Mouse (Mus musculus) bone marrow, adult 2 months (tissue): ENCODE results near the gene Sgms1. TPM values are rescaled to one million over a fixed set of nuclear protein-coding genes. Genes with fewer than 3 reads are reported as not detected.
A peak's percentile ranks its signal among the peaks of the same experiment; 100 is the strongest.

ENCODE experiments used
- H3K27ac ChIP-seq: fragments of 200-500 bp; 2 replicates; pipeline ENCODE4 v1.5.1; 2012; ENCODE audit warnings: low read depth, mild to moderate bottlenecking, control low read depth, inconsistent platforms, low read length; ENCODE audit not compliant: control insufficient read depth, poor library complexity, insufficient read depth
- H3K4me1 ChIP-seq: fragments of 200-500 bp; 2 replicates; pipeline ENCODE4 v1.6.1; 2011; ENCODE audit warnings: low read length; ENCODE audit not compliant: control insufficient read depth, insufficient read depth
- H3K4me3 ChIP-seq: fragments of 200-500 bp; replicated peaks from 2 replicates; pipeline ENCODE3; 2011; ENCODE audit warnings: mild to moderate bottlenecking, low read depth, low read length, control low read depth; ENCODE audit not compliant: control insufficient read depth
- CTCF ChIP-seq: fragments of 200-500 bp; IDR thresholded peaks from 2 replicates; pipeline ENCODE4 v1.5.1; 2011; ENCODE audit warnings: low read length, control low read depth; ENCODE audit not compliant: control insufficient read depth, insufficient read depth
- POLR2A ChIP-seq: fragments of 200-500 bp; IDR thresholded peaks from 2 replicates; pipeline ENCODE4 v1.6.1; 2011; ENCODE audit warnings: low read depth, mild to moderate bottlenecking, control low read depth, low read length, borderline replicate concordance; ENCODE audit not compliant: control insufficient read depth
- WGBS: fragments of 180-500 bp; shearing (Covaris S2); methylation state at CpG from one replicate; pipeline ENCODE4 v1.1.7; 2018; 5-methylcytosine and 5-hydroxymethylcytosine counted together
- polyA plus RNA-seq: library from polyadenylated mRNA; stranded (reverse); fragments of >200 nt; gene quantifications from 2 replicates; pipeline ENCODE4 v1.2.4, GENCODE M21; 2011; ENCODE audit warnings: low replicate concordance; ENCODE audit not compliant: missing spikeins, insufficient read depth, insufficient read length

Sgms1 gene
- polyA plus RNA-seq: 19.7 and 21.4 TPM in 2 replicates

DNA sequence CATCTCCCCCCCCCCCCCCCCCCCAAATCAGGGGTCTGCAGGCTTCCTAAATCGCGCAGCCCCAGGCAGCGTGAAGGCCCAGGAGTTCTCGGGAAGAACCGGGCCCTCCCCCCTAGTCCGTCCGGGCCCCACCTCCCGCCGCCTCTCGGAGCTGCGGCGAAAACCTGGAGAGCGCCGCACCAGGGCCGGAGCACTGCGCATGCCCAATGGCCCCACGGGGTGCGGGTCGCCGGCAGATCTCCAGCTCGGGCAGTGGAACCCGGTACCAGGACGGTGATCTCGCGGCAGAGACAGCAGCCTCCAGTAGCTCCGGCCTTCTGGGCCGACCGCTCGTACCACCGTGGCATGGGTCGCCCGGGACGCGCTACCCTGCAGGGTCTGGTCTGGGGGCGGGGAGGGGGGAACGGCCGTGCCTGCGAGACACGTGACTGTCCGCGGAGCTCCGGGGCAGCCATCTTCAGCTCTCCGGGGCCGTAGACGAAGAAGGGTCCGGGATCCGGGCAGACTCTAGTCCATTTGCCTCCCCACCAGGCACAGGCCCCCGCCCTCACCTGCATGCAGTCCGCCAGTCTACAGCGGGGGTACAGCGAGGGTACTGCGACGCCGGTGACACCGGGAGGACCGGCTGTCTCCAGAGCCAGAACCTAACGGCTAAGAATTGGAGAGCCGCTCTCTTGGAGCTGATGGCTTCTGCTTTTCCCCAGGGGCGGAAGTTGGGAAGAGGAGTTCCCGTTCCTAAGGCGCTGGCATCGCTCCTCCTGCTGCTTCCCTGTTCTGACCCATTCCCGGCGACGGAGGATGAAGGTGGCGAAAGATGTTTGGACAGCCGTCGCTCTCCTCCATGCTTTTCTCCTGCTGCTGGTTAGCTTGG lies at the start of gene Sgms1:
Gene Sgms1 (minus strand): TSS at position 714 of the 871 bp plus-strand sequence.
- H3K4me3 ChIP-seq: peak within 1 kb of the TSS; percentile 79
- peak within 1 kb of the TSS; percentile 52 for H3K27ac ChIP-seq
- TF ChIP-seq POLR2A (no peak), CTCF (no peak)
- 2% methylated on average over 68 of the region's 68 CpGs for WGBS
- H3K4me1 ChIP-seq: no peaks in the 10 kb centered on the region; the same call in none of the 2 replicates

DNA sequence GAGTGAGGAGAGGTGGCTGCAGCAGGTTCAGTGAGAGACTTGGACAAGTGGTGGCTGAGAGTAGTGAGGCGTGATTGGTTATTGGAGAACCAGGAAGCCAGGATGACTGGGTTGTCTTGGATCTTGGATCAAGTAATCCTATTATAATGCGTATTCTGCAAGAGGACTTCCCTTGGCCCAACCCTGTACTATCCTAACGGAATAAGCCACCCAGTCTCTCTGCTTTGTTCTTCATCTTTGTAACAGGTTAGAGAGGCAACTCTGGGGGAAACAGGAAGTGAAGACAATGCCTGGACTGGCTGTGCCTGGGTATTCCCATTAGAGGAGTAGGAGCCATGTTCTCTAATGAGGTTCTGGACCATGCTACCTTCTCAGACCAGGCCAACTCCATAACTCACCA lies 36.3 kb upstream of the Sgms1 start:
- Histone ChIP-seq H3K27ac (no peak overlapping the region), H3K4me3 (no peak overlapping the region), H3K4me1 (no peaks in the 10 kb centered on the region; the same call in 1 of the 2 replicates)
- TF ChIP-seq CTCF (no peak), POLR2A (no peak)
- 86% methylated on average over 3 of the region's 3 CpGs for WGBS

- Histone ChIP-seq H3K4me1 (no peaks in the 10 kb centered on the region; the same call in 1 of the 2 replicates), H3K27ac (no peak overlapping the region)
- WGBS: 82% methylated on average over 3 of the region's 3 CpGs
Observed at GRCm38 (mm10) chr19:32424706-32425105, 35.2 kb upstream of the Sgms1 start.

GRCm38 (mm10) chr19:32419069-32419468 lies 29.6 kb upstream of the Sgms1 start:
- TF ChIP-seq CTCF (no peak), POLR2A (no peak)
- 67% methylated on average over 3 of the region's 3 CpGs for WGBS
- H3K4me3 ChIP-seq: no peak overlapping the region
- no peak overlapping the region for H3K27ac ChIP-seq
- no peaks in the 10 kb centered on the region; the same call in 1 of the 2 replicates for H3K4me1 ChIP-seq

More at GRCm38 (mm10) chr19:32424706-32425105, 35.2 kb upstream of the Sgms1 start:
- no peak for TF ChIP-seq POLR2A
- no peak for TF ChIP-seq CTCF
- H3K4me3 ChIP-seq: no peak overlapping the region

DNA sequence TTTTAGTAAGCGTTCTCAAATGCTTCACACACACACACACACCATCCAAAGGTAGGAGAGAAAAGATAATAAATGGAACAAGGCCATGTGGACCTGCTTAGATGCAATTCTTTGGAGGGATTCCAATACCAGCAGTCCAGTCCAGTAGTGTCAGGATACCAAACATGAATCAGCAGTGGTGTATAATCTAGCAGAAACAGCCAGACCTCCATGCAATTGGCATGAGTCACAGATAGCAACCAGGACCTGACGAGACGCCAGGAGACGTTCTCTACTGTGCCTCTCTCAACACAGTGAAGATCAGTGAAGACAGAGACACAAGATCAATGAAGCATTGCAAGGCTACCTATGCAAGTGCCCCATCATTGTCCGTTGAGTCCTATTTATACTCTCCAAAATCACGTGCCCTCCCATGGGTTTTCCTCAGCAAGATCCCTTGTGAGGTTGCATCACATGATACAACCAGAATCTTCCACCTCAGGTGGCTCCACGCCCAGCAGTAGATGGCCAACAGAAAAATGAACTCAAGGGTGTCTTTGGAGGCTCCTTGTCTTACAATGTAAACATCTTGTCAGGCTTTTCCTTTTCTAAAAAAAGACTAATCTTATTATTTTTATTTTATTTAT lies 27.3 kb upstream of the Sgms1 start:
- 76% methylated on average over 7 of the region's 7 CpGs for WGBS
- no peaks in the 10 kb centered on the region for H3K4me1 ChIP-seq
- H3K4me3 ChIP-seq: no peak overlapping the region
- no peak overlapping the region for H3K27ac ChIP-seq
- TF ChIP-seq CTCF (no peak), POLR2A (no peak)

GRCm38 (mm10) chr19:32409603-32410360 lies 20.3 kb upstream of the Sgms1 start:
- no peaks in the 10 kb centered on the region; the same call in none of the 2 replicates for H3K4me1 ChIP-seq
- WGBS: 47% methylated on average over 8 of the region's 8 CpGs

DNA sequence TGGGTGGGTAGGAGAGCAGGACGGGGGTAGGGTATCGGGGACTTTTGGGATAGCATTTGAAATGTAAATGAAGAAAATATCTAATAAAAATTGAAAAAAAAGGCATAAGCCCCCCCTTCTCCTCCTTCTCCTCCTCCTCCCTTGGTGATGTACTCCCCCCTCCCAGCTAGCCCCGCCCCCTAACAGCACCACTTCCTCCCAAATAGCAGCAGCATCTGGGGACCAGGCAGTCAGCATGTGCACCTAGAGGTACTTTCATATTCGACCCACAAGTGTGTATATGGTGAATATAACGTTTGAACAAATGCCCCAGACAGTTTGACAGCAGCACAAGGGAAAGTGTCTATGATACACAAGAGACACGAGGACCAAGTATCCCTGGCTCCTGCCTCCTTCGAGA lies 17.2 kb upstream of the Sgms1 start:
- no peak overlapping the region for H3K4me3 ChIP-seq
- TF ChIP-seq CTCF: no peak
- TF ChIP-seq POLR2A: no peak
- H3K4me1 ChIP-seq: no peaks in the 10 kb centered on the region; the same call in none of the 2 replicates
- H3K27ac ChIP-seq: no peak overlapping the region; the same call in 1 of the 2 replicates
- 27% methylated on average over 7 of the region's 7 CpGs for WGBS

More at GRCm38 (mm10) chr19:32409603-32410360, 20.3 kb upstream of the Sgms1 start:
- H3K4me3 ChIP-seq: no peak overlapping the region
- H3K27ac ChIP-seq: no peak overlapping the region
- no peak for TF ChIP-seq POLR2A

GRCm38 (mm10) chr19:32404386-32404785 lies 14.9 kb upstream of the Sgms1 start:
- H3K4me3 ChIP-seq: no peak overlapping the region
- TF ChIP-seq POLR2A (no peak), CTCF (no peak)
- H3K27ac ChIP-seq: no peak overlapping the region
- no peaks in the 10 kb centered on the region; the same call in none of the 2 replicates for H3K4me1 ChIP-seq
- 40% methylated on average over 5 of the region's 5 CpGs for WGBS
